Mouse (Mus musculus): Measurements from ENCODE around the gene Ilkap. TPM values are rescaled to one million over a fixed set of nuclear protein-coding genes. Genes with fewer than 3 reads are reported as not detected.

Gene Ilkap
- 10 to 100 TPM; 47.7 to 64.5 TPM for polyA plus RNA-seq (2012; fragmentation: generic; extraction: Trizol)

GRCm38 (mm10) chr1:91398260-91399062, at the start of gene Ilkap:
Gene Ilkap, minus strand, starts transcription at chr1:91398815.

DNA sequence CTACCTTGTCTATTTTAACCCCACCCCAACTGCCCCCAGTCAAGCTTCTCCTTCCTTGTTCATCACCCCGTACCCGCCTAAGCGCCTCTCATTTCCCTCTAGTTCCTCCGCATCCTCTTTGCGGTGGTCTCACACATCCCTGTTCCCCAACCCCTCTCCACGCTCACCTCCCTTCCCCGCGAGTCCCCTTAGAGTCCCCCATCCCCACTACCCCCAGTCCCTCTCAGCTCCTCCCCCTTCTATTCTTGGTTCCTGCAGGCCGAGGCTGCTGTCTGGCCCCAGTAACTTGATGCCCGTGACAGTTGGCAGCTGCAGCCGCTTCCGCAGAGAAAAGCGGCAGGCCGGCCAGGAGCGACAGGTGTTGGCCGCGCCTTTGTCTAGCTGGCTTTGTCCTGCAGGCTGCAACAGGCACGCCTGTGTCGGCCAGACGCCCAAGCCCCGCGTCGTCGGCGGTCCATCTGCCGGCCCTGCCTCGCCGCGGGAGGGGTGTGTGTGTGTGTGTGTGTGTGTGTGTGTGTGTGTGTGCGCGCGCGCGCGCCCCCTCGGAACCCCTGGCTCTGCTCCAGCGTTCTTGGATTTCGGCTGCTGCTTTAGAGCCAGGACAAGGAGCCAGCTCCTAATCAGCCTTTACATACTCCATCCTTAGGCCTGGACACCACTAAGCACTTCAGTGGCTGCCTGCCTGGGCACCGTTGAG, 15.4 kb upstream of the Ilkap start, which contains the start of gene Hes6:
Hes6 (minus strand) TSS at position 141 of the 697 bp plus-strand sequence.

DNA sequence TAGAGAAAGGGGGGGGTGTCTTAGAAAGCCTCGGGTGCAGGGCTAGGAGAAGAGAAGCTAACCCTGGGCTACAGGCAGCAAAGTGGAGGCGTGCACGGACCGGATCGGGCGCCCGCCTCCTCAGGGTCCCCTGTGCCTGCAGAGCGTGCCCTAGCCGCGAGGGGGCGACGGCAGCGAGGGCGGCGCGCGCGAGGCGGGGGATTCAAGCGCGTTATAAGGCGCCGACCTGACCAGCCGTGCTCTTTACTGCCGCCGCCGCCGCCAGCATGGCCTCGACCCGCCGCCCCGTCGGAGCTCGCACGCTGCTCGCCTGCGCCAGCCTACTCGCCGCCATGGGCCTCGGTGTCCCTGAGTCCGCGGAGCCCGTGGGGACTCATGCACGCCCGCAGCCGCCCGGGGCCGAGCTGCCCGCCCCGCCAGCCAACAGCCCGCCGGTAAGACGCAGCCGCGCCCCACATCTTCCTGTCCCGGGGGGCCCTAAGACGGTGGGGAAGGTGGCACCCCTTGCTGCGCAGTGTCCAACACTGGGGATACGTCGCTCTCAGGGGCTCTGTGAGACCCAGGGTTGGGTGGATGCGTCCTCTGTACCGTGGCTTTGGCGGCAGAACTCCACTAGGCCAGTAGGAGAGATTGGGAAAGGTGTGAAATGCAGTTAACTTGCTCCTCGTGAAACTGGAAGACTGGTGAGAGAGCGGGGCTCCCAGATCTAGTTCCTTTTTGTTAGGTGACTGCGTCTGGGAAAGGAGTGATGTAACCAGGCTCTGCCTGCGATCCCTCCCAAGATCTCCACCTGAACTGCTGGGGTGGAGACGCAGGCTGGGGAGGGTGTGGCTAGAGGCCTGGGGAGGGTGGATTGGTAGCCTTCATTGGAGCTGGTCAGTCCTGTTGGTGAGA, 32.2 kb downstream of the Ilkap start, which contains the start of gene Erfe:
Erfe (plus strand) TSS at position 216 of the 894 bp plus-strand sequence.

GRCm38 (mm10) chr1:91350841-91351240, 47.8 kb downstream of the Ilkap start, which contains the start of gene Klhl30:
Gene Klhl30, plus strand, starts transcription at chr1:91351016.

Other genes with a start within 250 kb of the Ilkap start
- under 1 TPM in 1 of 2 experiments, not detected in 1; 0.02 TPM for gene Ramp1, start 219.0 kb downstream of the Ilkap start, polyA plus RNA-seq (2012; fragmentation: generic; extraction: Trizol)
- 10 to 100 TPM; 12.7 to 24.1 TPM for gene Ube2f, start 148.5 kb downstream of the Ilkap start, polyA plus RNA-seq (2012; fragmentation: generic; extraction: Trizol)
- gene Scly, start 100.5 kb downstream of the Ilkap start, polyA plus RNA-seq (2012; fragmentation: generic; extraction: Trizol) = 10 to 100 TPM in 1 of 2 experiments, 1 to 10 TPM in 1; 8.1 to 11.2 TPM
- under 1 TPM; 0.02 to 0.33 TPM for gene Espnl, start 76.7 kb downstream of the Ilkap start, polyA plus RNA-seq (2012; fragmentation: generic; extraction: Trizol)
- under 1 TPM; 0.04 to 0.57 TPM for gene Klhl30, start 47.8 kb downstream of the Ilkap start, polyA plus RNA-seq (2012; fragmentation: generic; extraction: Trizol)
- under 1 TPM in 1 of 2 experiments, not detected in 1; 0.07 TPM for gene Erfe, start 32.4 kb downstream of the Ilkap start, polyA plus RNA-seq (2012; fragmentation: generic; extraction: Trizol)
- gene Hes6, start 15.2 kb upstream of the Ilkap start, polyA plus RNA-seq (2012; fragmentation: generic; extraction: Trizol) = 10 to 100 TPM; 29.4 to 52.4 TPM
- 1 to 10 TPM in 1 of 2 experiments, under 1 TPM in 1; 0.07 to 2.8 TPM for gene Per2, start 60.5 kb upstream of the Ilkap start, polyA plus RNA-seq (2012; fragmentation: generic; extraction: Trizol)
- gene Traf3ip1, start 95.8 kb upstream of the Ilkap start, polyA plus RNA-seq (2012; fragmentation: generic; extraction: Trizol) = 1 to 10 TPM; 1.4 to 4.3 TPM
- gene Asb1, start 141.7 kb upstream of the Ilkap start, polyA plus RNA-seq (2012; fragmentation: generic; extraction: Trizol) = 1 to 10 TPM; 5.1 to 7.5 TPM

Measured in C3H10T1/2 (cell line).